Mouse (Mus musculus) heart, embryonic 16.5 days (tissue): ENCODE data around the gene Dnah14. TPM values are rescaled to one million over a fixed set of nuclear protein-coding genes. Genes with fewer than 3 reads are reported as not detected.
A peak's percentile ranks its signal among the peaks of the same experiment; 100 is the strongest.

ENCODE experiments used
- ATAC-seq: fragments of 200-750 bp; cut with Nextera tagmentation; replicated peaks from 2 replicates; pipeline ENCODE4 v1.8.0; 2017; ENCODE audit warnings: moderate number of reproducible peaks; ENCODE audit not compliant: insufficient read depth, low FRiP score; ENCODE audit errors: extremely low read depth
- H3K27ac ChIP-seq: fragments of 300-500 bp; sonication (generic); 2 replicates; pipeline ENCODE4 v1.5.1; 2014; ENCODE audit warnings: mild to moderate bottlenecking, low read length, control low read depth, moderate library complexity
- H3K27me3 ChIP-seq: fragments of 300-500 bp; sonication (generic); 2 replicates; pipeline ENCODE4 v1.6.1; 2014; ENCODE audit warnings: low read length, mixed read lengths; ENCODE audit not compliant: control insufficient read depth, insufficient read depth
- H3K36me3 ChIP-seq: fragments of 300-500 bp; sonication (generic); 2 replicates; pipeline ENCODE4 v1.6.1; 2014; ENCODE audit not compliant: control insufficient read depth, insufficient read depth
- H3K4me1 ChIP-seq: fragments of 300-500 bp; sonication (generic); 2 replicates; pipeline ENCODE4 v1.6.1; 2014; ENCODE audit warnings: low read length, mixed read lengths; ENCODE audit not compliant: control insufficient read depth, insufficient read depth
- H3K4me2 ChIP-seq: fragments of 300-500 bp; sonication (generic); 2 replicates; pipeline ENCODE4 v1.6.1; 2014; ENCODE audit warnings: low read depth, mild to moderate bottlenecking, control low read depth, low read length
- H3K4me3 ChIP-seq: fragments of 300-500 bp; sonication (generic); 2 replicates; pipeline ENCODE4 v1.5.1; 2014; ENCODE audit warnings: mild to moderate bottlenecking, control low read depth, low read length
- H3K9ac ChIP-seq: fragments of 300-500 bp; sonication (generic); 2 replicates; pipeline ENCODE4 v1.6.1; 2014; ENCODE audit warnings: low read length, control low read depth
- H3K9me3 ChIP-seq: fragments of 300-500 bp; sonication (generic); replicated peaks from 2 replicates; pipeline ENCODE4 v1.6.1; 2016; ENCODE audit warnings: low read length; ENCODE audit not compliant: control insufficient read depth
- WGBS: fragments of 180-500 bp; shearing (Covaris S2); extraction: QIAGEN DNeasy Blood & Tissue Kit; methylation state at CpG from one replicate; pipeline ENCODE4 v1.1.7; 2014; 5-methylcytosine and 5-hydroxymethylcytosine counted together
- polyA plus RNA-seq: library from polyadenylated mRNA; unstranded; fragments of >200 nt; fragmentation: Nextera tagmentation; extraction: Ambion mirVana; gene quantifications from 2 replicates; pipeline ENCODE4 v1.2.1, GENCODE M21; 2015

Gene Dnah14
- 0.80 and 0.92 TPM in 2 replicates for polyA plus RNA-seq

DNA sequence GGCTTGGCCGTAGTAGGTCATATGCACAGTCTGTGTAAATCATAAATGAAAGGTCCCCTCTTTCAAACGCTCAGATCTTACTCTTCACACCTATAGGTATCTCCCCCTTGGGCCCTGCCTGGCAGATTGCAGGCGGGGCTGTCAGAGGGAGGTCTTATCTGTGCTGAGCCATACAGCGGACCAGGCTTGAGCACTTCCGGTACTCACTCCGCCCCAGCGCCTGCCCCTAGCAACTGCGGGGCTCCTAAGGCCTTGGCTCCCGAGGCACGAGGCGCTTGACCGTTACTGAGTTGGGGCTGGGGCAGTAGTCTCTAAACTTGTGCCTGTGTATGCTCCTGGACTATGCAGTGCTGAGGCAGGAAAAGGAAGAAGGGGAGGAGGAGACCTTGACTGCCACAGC is at the start of gene Dnah14:
Gene Dnah14 (plus strand): TSS at position 238 of the 400 bp plus-strand sequence.
- 46% methylated on average over 12 of the region's 12 CpGs for WGBS
- ATAC-seq, result no peak
- no peak within 1 kb of the TSS for H3K4me3 ChIP-seq

DNA sequence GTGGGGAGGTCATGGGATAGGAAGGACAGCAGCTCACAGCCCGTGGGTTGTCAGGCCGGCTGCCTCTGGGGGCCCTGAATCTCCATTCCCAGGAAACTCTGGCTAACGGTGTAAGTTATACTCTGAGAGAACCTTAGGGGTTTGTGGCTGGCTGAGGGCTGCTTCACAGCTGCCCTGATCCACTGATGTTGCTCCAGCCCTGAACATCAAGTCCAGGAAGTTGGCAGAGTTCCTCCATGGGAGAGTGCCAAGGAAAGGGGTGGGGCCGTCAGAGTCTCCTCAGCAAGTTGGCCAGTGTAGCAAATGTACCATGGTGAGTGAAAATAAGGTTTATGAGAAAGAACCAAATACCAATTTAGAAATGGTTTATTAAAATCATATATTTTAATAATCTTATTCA is 47.0 kb upstream of the Dnah14 start:
- ATAC-seq, result peak; percentile 72
- H3K27ac ChIP-seq, result 0 out of 2 replicates have a peak overlapping the region, but pooled peaks have one; percentile 18
- H3K4me1 ChIP-seq, result peaks cover 4% of the 10 kb centered on the region
- no peaks in the 10 kb centered on the region for H3K27me3 ChIP-seq
- H3K36me3 ChIP-seq, result no peaks in the 10 kb centered on the region
- H3K4me2 ChIP-seq, result no peak overlapping the region
- WGBS, result 49% methylated on average over 4 of the region's 4 CpGs
- H3K9ac ChIP-seq, result no peak overlapping the region
- H3K9me3 ChIP-seq, result no peaks in the 10 kb centered on the region
- H3K4me3 ChIP-seq, result no peak overlapping the region

More for the DNA sequence above, at the start of gene Dnah14:
- no peak within 1 kb of the TSS for H3K4me2 ChIP-seq
- no peak within 1 kb of the TSS for H3K9ac ChIP-seq
- no peaks in the 10 kb centered on the region for H3K36me3 ChIP-seq
- H3K9me3 ChIP-seq, result no peaks in the 10 kb centered on the region
- no peaks in the 10 kb centered on the region for H3K4me1 ChIP-seq
- H3K27me3 ChIP-seq, result no peaks in the 10 kb centered on the region
- no peak within 1 kb of the TSS for H3K27ac ChIP-seq

DNA sequence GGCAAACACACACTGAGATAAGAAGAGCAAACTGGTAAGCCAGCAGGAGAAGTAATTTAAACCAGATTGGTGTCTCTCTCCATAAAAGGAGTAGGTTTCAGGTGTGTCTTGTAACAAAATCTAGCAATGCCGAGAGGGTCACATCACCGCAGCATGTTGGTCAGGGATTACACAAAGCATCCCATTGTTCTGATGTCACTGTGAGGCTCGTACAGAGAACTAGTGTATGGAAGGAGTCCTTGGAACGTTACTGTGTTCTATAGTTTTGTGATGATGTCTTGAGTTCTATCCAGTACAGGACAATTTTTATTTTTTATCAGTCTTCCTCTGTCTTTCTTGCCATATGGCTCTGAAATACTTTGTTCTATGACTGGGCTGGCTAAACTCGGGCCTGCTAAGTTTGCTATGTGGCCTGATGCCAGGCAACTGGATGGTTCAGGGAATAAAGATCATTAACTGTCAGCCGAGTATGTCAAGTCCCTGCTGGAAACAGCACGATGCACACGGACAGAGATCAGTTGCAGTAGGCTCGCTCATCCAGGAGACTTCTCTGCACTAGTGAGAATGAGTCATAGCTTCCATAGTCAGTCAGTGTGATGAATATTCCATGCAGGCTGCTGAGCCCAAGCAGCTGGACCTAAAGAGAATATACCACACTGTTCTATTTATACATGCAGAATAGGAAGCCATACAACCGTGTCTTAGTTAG is 41.0 kb upstream of the Dnah14 start:
- H3K9me3 ChIP-seq, result no peaks in the 10 kb centered on the region
- peak; percentile 52 for ATAC-seq

DNA sequence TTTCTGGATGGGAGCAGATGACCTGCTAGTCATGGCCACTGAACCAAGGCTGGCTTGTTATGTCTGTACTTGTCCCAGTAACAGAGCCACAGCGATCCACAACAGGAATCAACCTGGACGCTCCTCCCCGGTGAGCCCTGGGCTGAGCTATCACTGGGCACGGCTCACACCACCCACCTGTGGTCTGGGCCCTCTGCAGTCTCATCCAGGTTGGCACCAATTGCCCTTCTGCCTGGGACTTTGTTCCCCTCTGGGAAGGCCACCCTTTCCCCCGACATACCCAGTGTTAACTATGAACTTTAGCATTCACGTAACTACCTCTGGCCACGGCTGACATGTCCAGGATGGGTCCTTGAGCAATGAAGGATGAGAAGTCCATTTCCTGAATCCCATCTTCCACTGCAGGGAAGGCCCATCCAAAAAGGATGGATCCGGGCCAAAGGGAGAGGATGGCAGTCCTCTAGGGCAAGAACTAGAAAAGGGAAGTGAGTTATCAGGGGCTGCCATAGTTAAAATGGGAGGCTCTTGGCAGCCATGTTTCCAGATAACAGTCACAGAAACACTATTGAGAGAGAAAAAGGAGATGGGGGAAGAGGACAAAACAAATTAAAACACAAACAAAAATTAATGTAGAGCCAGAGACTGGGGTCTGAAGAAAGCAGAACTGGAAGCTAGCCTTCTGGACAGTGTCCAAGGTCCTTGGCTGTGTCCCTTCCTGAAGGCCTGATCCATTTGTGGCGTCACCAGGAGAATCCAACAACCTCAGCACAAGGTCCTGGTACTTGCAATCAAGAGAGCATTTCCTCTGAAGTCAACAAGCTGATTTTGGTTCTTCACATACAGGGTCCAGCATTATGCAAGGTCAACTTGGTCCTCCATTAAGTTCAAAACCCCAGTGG is 38.5 kb upstream of the Dnah14 start:
- Histone ChIP-seq H3K4me3 (no peak overlapping the region), H3K4me1 (peaks cover 13% of the 10 kb centered on the region), H3K36me3 (no peaks in the 10 kb centered on the region), H3K9me3 (no peaks in the 10 kb centered on the region), H3K27ac (no peak overlapping the region), H3K27me3 (no peaks in the 10 kb centered on the region), H3K9ac (no peak overlapping the region), H3K4me2 (no peak overlapping the region)
- no peak for ATAC-seq
- 80% methylated on average over 9 of the region's 9 CpGs for WGBS

More for the DNA sequence above, 41.0 kb upstream of the Dnah14 start:
- H3K27me3 ChIP-seq, result no peaks in the 10 kb centered on the region
- H3K36me3 ChIP-seq, result no peaks in the 10 kb centered on the region
- no peak overlapping the region; the same call in 1 of the 2 replicates for H3K27ac ChIP-seq
- H3K4me3 ChIP-seq, result no peak overlapping the region
- peaks cover 13% of the 10 kb centered on the region for H3K4me1 ChIP-seq
- 31% methylated on average over 10 of the region's 10 CpGs for WGBS
- no peak overlapping the region for H3K4me2 ChIP-seq
- H3K9ac ChIP-seq, result no peak overlapping the region

DNA sequence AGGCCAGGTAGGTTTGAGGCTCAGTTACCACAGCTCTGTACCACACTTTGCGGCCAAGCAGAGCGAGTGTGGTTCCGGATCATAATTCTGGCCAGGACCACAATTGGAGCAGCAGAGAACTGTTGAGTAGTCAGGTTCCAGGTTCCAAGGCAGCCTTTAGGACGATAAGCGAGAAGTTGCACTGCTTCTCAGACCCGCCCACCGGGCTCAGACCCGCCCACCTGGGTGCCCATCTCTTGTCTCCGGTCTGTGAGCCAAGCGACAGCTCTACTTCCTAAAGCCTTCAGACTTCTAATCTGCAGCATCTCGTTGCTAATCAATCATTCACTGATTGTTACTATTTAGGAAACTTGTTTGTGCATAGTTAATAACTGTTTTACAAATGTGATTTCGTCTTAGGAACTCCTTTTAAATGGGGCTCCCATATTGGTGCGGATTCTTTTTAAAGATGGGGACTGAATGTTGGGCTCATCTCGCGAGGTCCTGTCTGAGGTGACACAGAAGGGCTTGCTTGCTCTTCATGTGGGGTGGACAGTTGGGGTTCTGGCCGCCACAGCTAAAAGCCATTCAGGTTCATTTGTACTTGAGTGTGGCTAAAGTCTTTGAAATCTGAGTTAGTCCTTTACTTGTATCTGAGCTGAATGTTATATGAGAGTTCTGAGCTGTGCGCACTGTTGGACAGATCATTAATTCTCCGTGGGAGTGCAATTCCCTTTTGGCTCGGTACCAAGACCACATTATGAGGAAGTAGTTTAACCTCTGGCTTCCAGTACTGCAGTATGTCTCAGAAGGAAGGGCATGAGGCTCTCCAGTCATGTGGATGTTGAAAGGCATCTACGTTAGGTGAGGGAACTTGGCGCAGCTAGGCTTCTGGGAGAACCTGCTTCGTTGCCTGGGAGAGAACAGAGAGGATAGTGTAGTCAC is 36.3 kb upstream of the Dnah14 start:
- no peak for ATAC-seq
- Histone ChIP-seq H3K4me2 (no peak overlapping the region), H3K9me3 (no peaks in the 10 kb centered on the region), H3K9ac (no peak overlapping the region), H3K27me3 (0 out of 2 replicates have a peak, but pooled peaks cover 3% of the 10 kb centered on the region), H3K27ac (no peak overlapping the region), H3K36me3 (no peaks in the 10 kb centered on the region), H3K4me1 (peaks cover 9% of the 10 kb centered on the region), H3K4me3 (no peak overlapping the region)
- WGBS, result 62% methylated on average over 22 of the region's 22 CpGs

DNA sequence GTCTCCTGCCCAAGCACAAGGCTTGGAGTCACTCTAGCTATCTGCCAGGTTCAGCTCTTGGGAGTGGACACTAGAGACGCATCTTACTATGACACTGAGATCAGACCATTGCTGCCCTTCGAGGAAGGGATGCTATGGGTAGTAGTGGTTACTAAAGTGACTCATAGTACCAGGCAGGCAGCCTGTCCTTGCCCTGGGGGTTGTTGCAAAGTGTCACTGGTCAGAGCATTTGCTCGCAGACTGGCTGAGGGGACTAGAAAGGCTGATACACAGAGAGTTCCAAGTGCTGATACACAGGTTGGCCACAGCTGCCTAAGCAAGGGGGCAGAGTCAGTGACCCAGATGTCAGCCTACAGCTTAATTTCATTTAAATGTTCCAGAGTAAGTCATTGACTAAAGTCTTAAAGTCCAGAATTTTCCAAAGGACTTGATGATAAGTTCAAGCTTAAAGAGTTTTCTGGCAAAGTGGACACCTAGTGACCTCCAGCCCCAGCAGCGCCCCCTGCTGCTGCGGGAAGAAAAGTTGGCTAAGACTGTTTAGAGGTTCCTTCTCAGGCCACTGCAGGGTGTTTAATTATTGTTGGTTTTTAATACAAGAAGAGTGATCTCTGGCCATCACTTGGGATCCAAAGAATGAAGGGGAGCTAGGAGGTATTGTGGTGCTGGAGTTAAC is 32.5 kb upstream of the Dnah14 start:
- H3K9ac ChIP-seq, result no peak overlapping the region
- peaks cover 2% of the 10 kb centered on the region; the same call in 1 of the 2 replicates for H3K4me1 ChIP-seq
- H3K4me2 ChIP-seq, result no peak overlapping the region
- H3K9me3 ChIP-seq, result no peaks in the 10 kb centered on the region
- ATAC-seq, result no peak
- 0 out of 2 replicates have a peak, but pooled peaks cover 3% of the 10 kb centered on the region for H3K27me3 ChIP-seq
- no peak overlapping the region for H3K4me3 ChIP-seq
- H3K36me3 ChIP-seq, result no peaks in the 10 kb centered on the region
- no peak overlapping the region for H3K27ac ChIP-seq
- WGBS, result 65% methylated on average over 5 of the region's 5 CpGs

DNA sequence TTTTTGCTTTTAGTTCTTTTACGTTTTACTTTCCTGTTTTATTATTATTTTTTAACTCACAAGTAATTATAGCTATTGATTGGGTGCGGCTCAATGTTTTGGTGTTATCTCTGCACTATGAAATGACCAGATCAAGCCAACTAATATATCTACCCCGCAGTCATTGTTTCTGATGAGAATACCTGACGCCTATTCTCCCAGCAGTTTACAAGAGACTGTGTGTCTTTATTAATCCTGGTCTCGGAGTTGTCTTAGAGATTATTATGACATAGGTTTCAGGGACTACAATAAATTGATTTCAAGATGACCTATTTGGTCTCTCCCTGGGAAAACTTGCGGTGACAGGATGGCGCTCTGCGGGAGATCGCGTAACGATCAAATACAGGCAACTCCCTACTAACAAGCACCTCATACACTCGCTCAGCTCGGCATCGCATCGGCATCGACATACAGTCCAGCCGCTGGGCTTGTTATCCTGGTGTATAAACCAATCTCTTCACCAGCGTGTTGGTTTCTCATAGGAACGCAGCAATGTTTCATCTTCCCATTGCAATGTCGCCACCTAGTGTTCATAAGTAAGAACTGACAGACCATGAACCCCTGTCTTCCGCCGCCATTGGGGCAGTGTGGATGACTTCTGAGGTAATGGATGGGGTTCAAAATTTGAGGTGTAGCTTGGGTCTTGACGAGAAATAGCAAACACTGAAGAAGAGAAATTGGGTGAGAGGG is 31.2 kb upstream of the Dnah14 start:
- 0 out of 2 replicates have a peak, but pooled peaks cover 3% of the 10 kb centered on the region for H3K27me3 ChIP-seq
- H3K4me2 ChIP-seq, result peak overlapping the region; percentile 43
- ATAC-seq, result no peak
- 0 out of 2 replicates have a peak overlapping the region, but pooled peaks have one; percentile 26 for H3K9ac ChIP-seq
- H3K36me3 ChIP-seq, result no peaks in the 10 kb centered on the region
- H3K27ac ChIP-seq, result no peak overlapping the region
- H3K4me1 ChIP-seq, result peaks cover 2% of the 10 kb centered on the region; the same call in 1 of the 2 replicates
- no peaks in the 10 kb centered on the region for H3K9me3 ChIP-seq
- H3K4me3 ChIP-seq, result no peak overlapping the region
- 25% methylated on average over 23 of the region's 23 CpGs for WGBS
